Mouse (Mus musculus) midbrain, embryonic 16.5 days (tissue): ENCODE measurements around the gene 4930430F08Rik. TPM values are rescaled to one million over a fixed set of nuclear protein-coding genes. Genes with fewer than 3 reads are reported as not detected.
A peak's percentile ranks its signal among the peaks of the same experiment; 100 is the strongest.

Experiments used
- ATAC-seq: fragments of 200-750 bp; cut with Nextera tagmentation; 2 replicates; pipeline ENCODE4 v1.8.0; 2017; ENCODE audit warnings: moderate TSS enrichment
- H3K27ac ChIP-seq: fragments of 300-500 bp; sonication (generic); 2 replicates; pipeline ENCODE4 v1.5.1; 2014; ENCODE audit warnings: mild to moderate bottlenecking, low read length, mixed read lengths
- H3K27me3 ChIP-seq: fragments of 300-500 bp; sonication (generic); 2 replicates; pipeline ENCODE4 v1.6.1; 2014; ENCODE audit warnings: low read depth, low read length, mixed read lengths; ENCODE audit not compliant: control insufficient read depth, insufficient read depth
- H3K36me3 ChIP-seq: fragments of 300-500 bp; sonication (generic); 2 replicates; pipeline ENCODE4 v1.6.1; 2014; ENCODE audit warnings: mild to moderate bottlenecking, low read length, moderate library complexity, mixed read lengths; ENCODE audit not compliant: control insufficient read depth, insufficient read depth
- H3K4me1 ChIP-seq: fragments of 300-500 bp; sonication (generic); 2 replicates; pipeline ENCODE4 v1.6.1; 2014; ENCODE audit warnings: mild to moderate bottlenecking, low read length, mixed read lengths; ENCODE audit not compliant: control insufficient read depth, insufficient read depth
- H3K4me2 ChIP-seq: fragments of 300-500 bp; sonication (generic); 2 replicates; pipeline ENCODE4 v1.6.1; 2014; ENCODE audit warnings: mild to moderate bottlenecking, low read length, mixed read lengths
- H3K4me3 ChIP-seq: fragments of 300-500 bp; sonication (generic); 2 replicates; pipeline ENCODE4 v1.5.1; 2014; ENCODE audit warnings: low read depth, mild to moderate bottlenecking, low read length, moderate library complexity, mixed read lengths
- H3K9ac ChIP-seq: fragments of 300-500 bp; sonication (generic); 2 replicates; pipeline ENCODE4 v1.6.1; 2014; ENCODE audit warnings: low read depth, low read length, mixed read lengths
- H3K9me3 ChIP-seq: fragments of 300-500 bp; sonication (generic); replicated peaks from 2 replicates; pipeline ENCODE4 v1.6.1; 2014; ENCODE audit warnings: mild to moderate bottlenecking, low read length, mixed read lengths; ENCODE audit not compliant: control insufficient read depth, poor library complexity, severe bottlenecking
- WGBS: fragments of 180-500 bp; shearing (Covaris S2); extraction: QIAGEN DNeasy Blood & Tissue Kit; methylation state at CpG from one replicate; pipeline ENCODE4 v1.1.7; 2014; 5-methylcytosine and 5-hydroxymethylcytosine counted together
- polyA plus RNA-seq: library from polyadenylated mRNA; unstranded; fragments of >200 nt; fragmentation: Nextera tagmentation; extraction: Ambion mirVana; gene quantifications from 2 replicates; pipeline ENCODE4 v1.2.1, GENCODE M21; 2015

The 4930430F08Rik gene
- polyA plus RNA-seq: 14.4 and 16.6 TPM in 2 replicates

DNA sequence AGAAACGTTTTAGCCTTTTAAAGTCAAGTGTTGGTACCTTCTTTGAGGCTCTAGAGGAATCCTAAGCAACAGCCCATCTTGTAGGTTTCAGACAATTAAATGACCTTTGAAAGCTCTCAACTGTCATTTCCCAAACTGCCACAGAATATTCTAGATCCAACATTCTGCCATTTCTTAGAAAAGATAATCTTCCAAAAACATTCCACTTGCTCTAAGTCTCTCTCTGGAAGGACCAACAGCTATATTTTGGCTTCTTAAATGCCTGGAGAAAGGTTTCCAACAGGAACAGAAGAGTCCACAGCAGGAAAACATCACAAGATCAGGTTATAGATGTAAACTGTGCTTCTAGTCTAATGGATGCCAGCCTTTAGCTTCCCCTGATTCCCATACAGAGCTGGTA lies at the start of gene 4930430F08Rik, which contains the start of gene 1700017N19Rik:
Gene 4930430F08Rik, minus strand, starts transcription at position 101 of the 400 bp plus-strand sequence.
Gene 1700017N19Rik, plus strand, starts transcription at position 162 of the 400 bp plus-strand sequence.
- WGBS: 88% methylated on average over 1 of the region's 1 CpGs
- no peak for ATAC-seq
- H3K4me3 ChIP-seq: peak within 1 kb of the TSS; percentile 63

DNA sequence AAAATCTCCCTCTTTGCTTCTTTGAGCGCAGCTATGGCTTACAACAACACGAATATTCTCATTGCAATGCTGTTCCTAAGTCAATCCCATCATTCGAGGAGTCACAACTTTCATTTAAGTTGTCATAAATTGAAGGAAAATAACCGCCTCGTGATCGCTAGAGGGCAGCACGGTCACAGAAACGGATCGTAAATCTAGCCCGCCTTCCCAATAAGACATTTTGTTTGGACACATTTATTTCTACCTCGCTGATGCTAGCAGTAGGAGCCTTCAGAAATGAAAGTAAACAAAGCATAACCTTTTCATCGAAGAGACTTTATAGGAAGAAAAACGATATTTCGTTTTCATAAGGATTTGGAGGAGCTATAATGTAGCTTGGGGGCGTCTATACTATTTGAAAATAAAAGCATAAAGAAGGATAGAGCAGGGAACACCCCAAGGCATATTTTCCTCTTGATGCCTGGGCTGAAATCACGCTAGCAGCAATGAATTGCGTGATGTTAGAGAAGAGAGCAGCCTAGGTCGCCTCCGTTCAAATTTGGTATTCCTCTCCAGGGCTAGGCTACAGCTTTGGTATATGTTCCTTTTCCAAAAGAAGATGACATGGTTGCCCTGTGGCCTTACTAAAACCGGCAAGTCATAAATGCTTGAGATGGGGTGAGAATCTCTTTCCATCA lies 39.7 kb upstream of the 4930430F08Rik start:
- Histone ChIP-seq H3K4me2 (peak overlapping the region; percentile 46), H3K9me3 (no peaks in the 10 kb centered on the region), H3K4me3 (no peak overlapping the region), H3K4me1 (peaks cover 6% of the 10 kb centered on the region; the same call in 1 of the 2 replicates), H3K27me3 (no peaks in the 10 kb centered on the region), H3K27ac (peak overlapping the region; percentile 87), H3K9ac (peak overlapping the region; percentile 48; the same call in 1 of the 2 replicates), H3K36me3 (no peaks in the 10 kb centered on the region)
- peak; percentile 88 for ATAC-seq
- WGBS: 15% methylated on average over 20 of the region's 20 CpGs

More for the DNA sequence above, at the start of gene 4930430F08Rik, which contains the start of gene 1700017N19Rik:
- H3K27me3 ChIP-seq: no peaks in the 10 kb centered on the region
- H3K9me3 ChIP-seq: no peaks in the 10 kb centered on the region
- H3K4me1 ChIP-seq: peaks cover 13% of the 10 kb centered on the region
- peaks cover under 1% of the 10 kb centered on the region; the same call in 1 of the 2 replicates for H3K36me3 ChIP-seq
- no peak within 1 kb of the TSS for H3K9ac ChIP-seq
- H3K4me2 ChIP-seq: peak within 1 kb of the TSS; percentile 25; the same call in 1 of the 2 replicates
- H3K27ac ChIP-seq: no peak within 1 kb of the TSS

DNA sequence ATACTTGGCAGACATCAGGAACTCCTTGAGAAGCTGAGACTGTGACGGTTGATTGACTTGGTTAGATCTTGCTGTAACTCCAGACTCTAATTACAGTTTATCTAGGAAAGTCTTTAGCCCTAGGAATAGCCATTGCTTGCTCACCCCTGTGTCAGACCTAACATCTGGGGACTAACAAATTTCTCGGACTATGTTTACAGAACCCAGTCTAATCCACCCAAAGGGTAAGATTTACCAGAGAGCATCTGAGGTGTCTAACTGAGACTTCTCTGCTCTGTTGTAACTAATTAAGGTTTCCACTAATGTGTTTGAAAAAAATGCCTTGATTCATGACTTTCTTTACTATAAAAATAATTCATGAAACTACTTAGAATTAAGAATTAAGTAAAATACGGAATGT lies 32.3 kb upstream of the 4930430F08Rik start:
- Histone ChIP-seq H3K4me1 (no peaks in the 10 kb centered on the region), H3K9ac (no peak overlapping the region), H3K9me3 (no peaks in the 10 kb centered on the region), H3K27ac (no peak overlapping the region), H3K36me3 (no peaks in the 10 kb centered on the region), H3K4me3 (no peak overlapping the region), H3K27me3 (no peaks in the 10 kb centered on the region), H3K4me2 (no peak overlapping the region)
- no peak for ATAC-seq
- 75% methylated on average over 3 of the region's 3 CpGs for WGBS

DNA sequence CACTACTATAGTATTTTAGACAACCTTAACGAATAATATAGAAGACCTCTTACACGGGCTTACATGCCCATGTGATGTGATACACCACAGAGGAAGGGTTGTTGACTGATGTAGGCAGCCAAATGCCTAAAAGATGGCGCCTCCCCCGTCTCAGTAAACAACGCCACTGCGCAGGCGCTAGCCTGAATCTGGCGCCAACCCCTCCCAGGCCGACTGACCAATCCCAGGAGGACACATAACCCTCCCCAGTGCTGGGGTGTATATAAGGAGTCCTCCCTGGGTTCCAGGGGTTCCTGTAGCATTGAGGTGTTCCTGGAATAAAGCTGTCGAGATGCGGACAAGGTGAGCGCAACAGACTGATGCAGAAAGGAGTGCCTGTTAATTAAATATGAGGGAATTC lies 29.8 kb upstream of the 4930430F08Rik start:
- Histone ChIP-seq H3K9me3 (no peaks in the 10 kb centered on the region), H3K36me3 (no peaks in the 10 kb centered on the region), H3K27me3 (no peaks in the 10 kb centered on the region), H3K9ac (no peak overlapping the region), H3K4me2 (no peak overlapping the region), H3K27ac (no peak overlapping the region), H3K4me3 (no peak overlapping the region), H3K4me1 (no peaks in the 10 kb centered on the region)
- ATAC-seq: no peak
- WGBS: 93% methylated on average over 12 of the region's 12 CpGs

DNA sequence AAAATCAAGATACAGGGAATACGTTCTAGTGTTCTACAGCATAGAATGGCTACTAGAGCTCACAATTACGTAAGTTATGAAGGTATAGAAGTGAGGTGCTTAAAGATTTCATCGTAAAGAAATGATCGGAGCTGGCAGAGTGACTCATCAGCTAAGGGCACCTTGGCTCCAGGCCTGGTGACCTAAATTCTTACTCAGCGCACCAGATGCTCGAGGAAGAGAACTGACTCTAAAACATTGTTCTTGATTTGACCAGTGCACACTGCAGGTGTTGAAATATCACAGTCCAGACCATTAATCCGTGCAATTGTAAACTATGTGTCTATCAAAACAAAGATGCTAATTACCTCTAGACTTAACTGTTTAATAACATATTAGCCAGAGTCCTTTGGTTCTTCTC lies 29.3 kb upstream of the 4930430F08Rik start:
- H3K27ac ChIP-seq: no peak overlapping the region
- no peaks in the 10 kb centered on the region for H3K27me3 ChIP-seq
- WGBS: 95% methylated on average over 7 of the region's 7 CpGs
- no peaks in the 10 kb centered on the region for H3K9me3 ChIP-seq
- no peak overlapping the region for H3K9ac ChIP-seq
- H3K36me3 ChIP-seq: no peaks in the 10 kb centered on the region
- ATAC-seq: no peak
- H3K4me2 ChIP-seq: no peak overlapping the region
- H3K4me1 ChIP-seq: no peaks in the 10 kb centered on the region
- H3K4me3 ChIP-seq: no peak overlapping the region

DNA sequence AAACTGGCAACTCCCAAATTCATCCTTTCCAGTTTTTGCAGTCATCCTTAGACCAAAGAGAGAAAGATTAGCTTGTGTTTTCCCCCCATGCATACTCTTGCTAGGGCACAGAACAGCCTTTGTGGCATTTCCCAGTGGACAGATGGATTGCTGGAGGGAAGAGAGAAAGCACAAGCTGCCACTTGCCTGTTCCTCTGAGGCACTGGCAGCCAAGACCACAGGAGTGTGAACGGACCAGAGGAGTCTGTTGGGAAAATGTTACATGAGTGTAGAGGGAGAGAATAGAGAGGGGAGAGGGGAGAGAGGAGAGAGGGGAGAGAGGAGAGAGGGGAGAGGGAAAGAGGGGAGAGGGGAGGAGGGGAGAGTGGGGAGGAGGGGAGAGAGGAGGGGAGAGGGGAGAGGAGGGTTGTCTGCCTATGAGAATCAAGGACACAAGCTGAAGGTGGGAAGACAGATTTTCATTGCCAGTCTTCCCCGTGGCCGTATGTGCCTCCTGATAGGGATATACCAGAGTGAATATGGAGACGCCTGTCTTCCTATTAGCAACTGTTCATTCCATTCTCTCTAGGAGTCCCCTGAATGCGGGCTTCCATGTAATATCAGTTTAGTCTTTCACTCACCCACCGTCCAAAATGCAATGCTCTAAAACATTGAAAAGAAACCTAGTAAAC lies 27.1 kb upstream of the 4930430F08Rik start:
- Histone ChIP-seq H3K4me3 (no peak overlapping the region), H3K9me3 (no peaks in the 10 kb centered on the region), H3K9ac (no peak overlapping the region), H3K27ac (no peak overlapping the region), H3K4me2 (no peak overlapping the region), H3K27me3 (no peaks in the 10 kb centered on the region), H3K4me1 (no peaks in the 10 kb centered on the region), H3K36me3 (no peaks in the 10 kb centered on the region)
- ATAC-seq: 0 out of 2 replicates have a peak, but pooled peaks have one; percentile 45
- WGBS: 69% methylated on average over 6 of the region's 6 CpGs

DNA sequence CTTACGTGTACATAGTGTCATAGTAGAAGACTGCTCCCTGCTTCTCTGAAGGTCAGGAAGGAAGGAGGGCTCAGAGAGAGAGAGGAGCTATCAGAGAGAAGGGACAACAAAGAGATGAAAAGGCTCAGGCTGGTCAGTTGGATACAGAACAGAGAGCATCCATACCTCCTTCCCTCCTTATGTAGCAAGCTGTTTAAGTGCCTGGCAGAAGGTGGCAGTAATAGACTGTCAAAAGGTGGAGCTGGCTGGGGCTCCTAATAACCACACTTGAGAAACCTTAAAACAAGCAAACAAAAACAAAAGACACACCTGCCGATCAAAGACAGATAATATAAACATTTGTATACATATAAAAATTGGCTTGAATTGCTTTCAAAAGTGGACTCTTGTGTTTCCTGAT lies 14.0 kb upstream of the 4930430F08Rik start:
- no peaks in the 10 kb centered on the region for H3K27me3 ChIP-seq
- H3K4me1 ChIP-seq: peaks cover 6% of the 10 kb centered on the region; the same call in 1 of the 2 replicates
- no peak overlapping the region for H3K4me2 ChIP-seq
- H3K9ac ChIP-seq: no peak overlapping the region
- ATAC-seq: peak; percentile 91
- no peaks in the 10 kb centered on the region for H3K36me3 ChIP-seq
- H3K4me3 ChIP-seq: no peak overlapping the region
- 67% methylated on average over 2 of the region's 2 CpGs for WGBS
- H3K27ac ChIP-seq: peak overlapping the region; percentile 62
- no peaks in the 10 kb centered on the region for H3K9me3 ChIP-seq

DNA sequence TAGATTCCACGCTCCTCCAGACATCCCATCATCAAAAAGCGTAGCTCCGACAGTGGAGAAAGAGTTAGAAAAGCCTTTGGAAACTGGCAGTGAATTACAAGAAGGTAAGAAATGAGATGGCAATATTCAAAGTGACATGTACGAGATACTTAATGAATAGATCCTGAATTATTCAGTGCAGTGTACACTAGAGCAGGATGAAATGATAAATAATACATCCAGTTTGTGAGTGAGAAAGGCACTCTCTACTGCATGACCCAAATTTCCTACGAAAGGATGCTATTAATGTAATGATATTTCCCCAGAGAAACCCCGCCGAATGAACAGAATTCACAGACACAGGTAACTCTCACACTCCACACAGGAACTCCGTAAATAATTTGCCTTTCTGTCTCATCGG lies 13.3 kb upstream of the 4930430F08Rik start:
- H3K36me3 ChIP-seq: no peaks in the 10 kb centered on the region
- peak; percentile 92 for ATAC-seq
- WGBS: 54% methylated on average over 9 of the region's 9 CpGs
- peak overlapping the region; percentile 62 for H3K27ac ChIP-seq
- H3K27me3 ChIP-seq: no peaks in the 10 kb centered on the region
- no peaks in the 10 kb centered on the region for H3K9me3 ChIP-seq
- H3K9ac ChIP-seq: no peak overlapping the region
- H3K4me3 ChIP-seq: no peak overlapping the region
- H3K4me2 ChIP-seq: peak overlapping the region; percentile 10; the same call in 1 of the 2 replicates
- peaks cover 6% of the 10 kb centered on the region; the same call in 1 of the 2 replicates for H3K4me1 ChIP-seq

DNA sequence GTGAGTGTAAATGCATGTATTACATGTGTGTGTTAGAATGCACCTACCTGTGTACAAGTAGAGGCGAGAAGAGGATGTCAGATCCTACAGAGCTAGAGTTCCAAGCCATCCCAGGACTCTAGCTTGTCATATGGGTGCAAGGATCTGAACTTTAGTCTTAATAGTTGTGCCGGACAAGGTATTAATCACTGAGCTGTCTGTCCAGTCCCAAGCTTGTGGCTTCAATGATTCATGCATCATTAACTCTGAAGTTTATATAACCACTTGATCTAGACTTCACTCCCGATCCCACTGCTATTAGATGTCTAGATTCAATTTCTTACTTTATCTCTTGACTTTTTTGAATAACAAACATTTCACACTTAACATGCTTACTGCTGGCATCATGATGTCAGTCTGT lies 8.1 kb upstream of the 4930430F08Rik start:
- WGBS: 80% methylated on average over 3 of the region's 3 CpGs
- no peak overlapping the region for H3K4me3 ChIP-seq
- no peaks in the 10 kb centered on the region for H3K9me3 ChIP-seq
- H3K36me3 ChIP-seq: no peaks in the 10 kb centered on the region
- H3K4me2 ChIP-seq: no peak overlapping the region
- no peak overlapping the region for H3K9ac ChIP-seq
- no peaks in the 10 kb centered on the region for H3K4me1 ChIP-seq
- H3K27ac ChIP-seq: no peak overlapping the region
- no peaks in the 10 kb centered on the region for H3K27me3 ChIP-seq
- ATAC-seq: no peak
